Mouse (Mus musculus) testis, adult 2 months (tissue): Measurements from ENCODE around the gene Apol7e.
"Not testable (repeated sequence)": the region's sequence is repeated elsewhere in the genome, so short reads cannot be mapped to it uniquely, and the experiment has no call there.

ENCODE experiments used
- CTCF ChIP-seq: fragments of 200-500 bp; IDR thresholded peaks from 2 replicates; pipeline ENCODE4 v1.5.1; 2012; ENCODE audit warnings: low read depth, mild to moderate bottlenecking, inconsistent platforms, low read length, moderate library complexity; ENCODE audit not compliant: control insufficient read depth, insufficient read depth, insufficient replicate concordance
- POLR2A ChIP-seq: fragments of 200-500 bp; IDR thresholded peaks from 2 replicates; pipeline ENCODE4 v1.6.1; 2012; ENCODE audit warnings: low read depth, mild to moderate bottlenecking, inconsistent platforms, low read length, moderate library complexity; ENCODE audit not compliant: control insufficient read depth

GRCm38 (mm10) chr15:77733903-77734302, 35.2 kb downstream of the Apol7e start:
- not testable (repeated sequence) for TF ChIP-seq CTCF, POLR2A
